Mouse (Mus musculus) forelimb bud, embryonic 11.5 days (tissue): ENCODE measurements around the gene Rbm3.
A peak's percentile ranks its signal among the peaks of the same experiment; 100 is the strongest.
"Not testable (repeated sequence)": the region's sequence is repeated elsewhere in the genome, so short reads cannot be mapped to it uniquely, and the experiment has no call there.

Source experiments
- DNase-seq: peaks from one replicate; pipeline ENCODE4 v3.0.0-alpha.2; 2012; ENCODE audit warnings: low read depth, low spot score

Rbm3 gene

DNA sequence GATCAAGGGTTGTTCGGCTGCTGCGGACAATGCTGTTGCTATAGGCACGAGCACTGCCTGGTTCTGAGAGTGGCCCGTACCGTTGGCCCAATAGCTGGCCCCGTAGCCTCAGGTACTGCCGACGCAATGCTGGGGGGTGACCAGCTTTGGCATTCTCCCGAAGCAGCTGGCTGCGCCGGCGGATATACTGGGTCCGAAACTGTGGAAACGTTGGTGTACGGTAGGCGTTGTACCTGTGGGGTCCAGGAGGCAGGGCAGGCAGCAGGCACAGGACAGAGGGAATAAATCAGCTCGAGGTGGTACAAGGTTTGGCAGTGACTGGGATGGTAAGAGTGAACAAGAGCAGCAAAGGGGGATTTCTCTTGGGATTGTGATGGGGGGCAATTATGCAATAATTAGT lies 14.3 kb downstream of the Rbm3 start:
- no peak for DNase-seq

DNA sequence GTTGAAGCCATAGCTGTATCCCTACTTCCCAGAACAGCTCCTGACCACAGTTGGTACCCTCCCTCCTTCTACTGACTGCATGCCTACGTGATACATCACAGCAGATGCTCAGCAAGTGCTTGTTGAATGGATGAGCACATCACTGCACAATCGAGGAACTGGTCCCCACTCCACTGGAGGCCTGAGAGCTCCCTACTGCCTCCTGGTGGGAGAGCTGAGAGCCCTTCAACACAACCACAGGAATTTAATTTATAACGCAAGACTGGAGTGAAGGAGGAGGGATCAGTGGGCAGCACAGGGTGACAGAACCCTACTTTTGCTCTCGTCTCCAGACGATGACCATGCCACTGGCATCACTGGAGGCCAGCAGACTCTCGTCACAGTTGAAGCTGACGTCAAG lies 20.4 kb downstream of the Rbm3 start:
- DNase-seq, result no peak

DNA sequence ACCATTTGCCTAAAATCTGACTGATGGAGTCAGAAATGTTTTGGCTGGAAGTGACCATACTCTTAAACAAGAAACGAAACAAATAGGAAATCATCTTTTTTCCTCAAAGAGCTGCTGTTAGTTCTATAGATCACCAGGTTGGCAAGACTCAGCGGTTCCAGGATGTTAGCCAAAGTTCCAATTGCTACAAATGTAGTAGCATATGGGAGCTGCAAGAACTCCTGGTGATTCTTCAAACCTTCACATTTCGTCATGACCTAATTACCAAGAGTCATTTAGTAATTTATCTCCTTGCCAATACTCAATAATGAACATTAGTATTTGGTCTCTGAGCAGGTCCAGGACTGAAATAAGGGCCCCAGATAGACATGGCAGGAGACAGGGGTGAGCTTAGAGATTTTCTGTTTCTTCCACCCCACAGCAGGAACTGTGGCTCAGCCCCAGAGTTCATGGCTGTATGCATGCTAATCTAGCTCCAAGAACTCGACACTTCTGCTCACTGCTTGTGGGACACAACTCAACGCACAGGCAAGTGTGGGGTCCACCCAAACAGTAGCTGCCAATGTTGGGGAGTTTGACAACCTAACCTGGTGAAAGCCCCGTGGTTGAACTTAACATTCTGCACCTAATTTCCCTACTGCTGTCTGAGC lies 21.7 kb downstream of the Rbm3 start:
- no peak for DNase-seq

DNA sequence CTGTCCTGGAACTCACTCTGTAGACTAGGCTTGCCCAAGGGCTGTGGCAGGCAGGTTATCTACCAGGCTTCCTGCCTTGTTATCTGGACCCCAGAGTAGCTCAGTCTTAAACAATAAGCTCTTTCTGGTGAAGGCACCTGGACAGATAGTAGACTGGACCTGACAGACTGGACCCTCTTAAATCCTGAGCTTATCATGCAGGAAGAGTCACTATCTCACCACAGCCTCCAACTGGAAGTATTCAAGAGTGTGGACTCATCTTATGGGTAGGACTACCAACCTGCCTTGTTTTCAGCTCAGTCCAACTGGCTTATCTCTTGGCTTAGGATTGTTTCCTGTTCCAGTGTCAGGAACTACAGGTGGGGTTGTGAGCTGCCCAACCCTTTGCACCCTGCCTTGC lies 28.4 kb downstream of the Rbm3 start:
- DNase-seq, result no peak

DNA sequence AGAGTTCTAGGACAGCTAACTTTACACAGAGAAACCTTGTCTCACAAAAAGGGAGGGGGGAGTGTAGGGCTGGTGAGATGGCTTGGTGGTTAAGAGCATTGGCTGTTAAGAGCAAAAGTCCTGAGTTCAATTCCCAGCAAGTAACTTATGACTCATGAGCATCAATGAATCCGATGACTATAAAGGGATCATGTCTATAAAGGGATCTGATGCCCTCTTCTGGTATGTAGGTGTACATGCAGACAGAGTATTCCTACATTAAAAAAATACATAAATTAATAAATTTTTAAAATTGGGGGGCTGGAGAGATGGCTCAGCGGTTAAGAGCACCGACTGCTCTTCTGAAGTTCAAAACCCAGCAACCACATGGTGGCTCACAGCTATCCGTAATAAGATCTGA lies 30.4 kb downstream of the Rbm3 start:
- no peak for DNase-seq

DNA sequence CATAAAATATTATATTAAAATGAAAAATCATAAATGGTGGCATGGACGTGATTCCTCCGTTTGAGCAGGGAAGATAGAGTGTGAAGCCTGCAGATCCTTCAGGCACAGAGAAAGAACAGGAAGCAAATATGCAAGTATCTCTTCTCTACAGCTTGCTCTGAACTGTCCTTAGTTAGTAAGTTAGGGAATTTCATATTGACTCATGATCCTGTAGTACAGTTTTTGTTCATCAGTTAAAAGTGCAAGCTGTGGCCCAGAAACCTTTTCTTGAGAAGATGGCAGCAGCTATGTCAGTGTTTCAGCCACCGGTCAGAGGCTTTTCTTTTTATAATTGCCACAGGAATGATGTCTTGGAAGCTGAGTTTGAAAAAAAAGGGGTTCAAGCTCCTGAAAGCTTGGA lies 40.7 kb downstream of the Rbm3 start:
- DNase-seq, result no peak

DNA sequence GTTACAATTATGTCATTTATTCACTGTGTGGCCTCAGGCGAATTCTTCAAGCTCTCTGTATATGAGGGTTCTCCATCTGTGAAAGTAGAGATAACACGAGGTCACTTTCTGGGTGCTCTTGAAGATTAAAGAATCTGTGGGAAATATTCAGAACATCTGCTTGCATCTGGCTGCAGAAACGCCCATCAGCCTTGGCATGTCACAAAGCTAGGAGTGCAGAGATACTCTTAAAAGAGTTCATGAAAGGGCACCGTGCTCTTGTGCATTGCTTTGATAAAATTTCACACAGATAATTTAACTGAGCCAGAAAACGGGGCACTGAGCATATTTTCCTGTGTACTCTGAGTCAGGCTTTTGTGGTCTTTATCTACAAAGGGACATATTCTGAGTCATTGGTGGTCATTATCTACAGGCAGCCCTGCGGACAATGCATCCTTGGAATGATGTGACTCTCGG lies 43.4 kb downstream of the Rbm3 start:
- no peak for DNase-seq

DNA sequence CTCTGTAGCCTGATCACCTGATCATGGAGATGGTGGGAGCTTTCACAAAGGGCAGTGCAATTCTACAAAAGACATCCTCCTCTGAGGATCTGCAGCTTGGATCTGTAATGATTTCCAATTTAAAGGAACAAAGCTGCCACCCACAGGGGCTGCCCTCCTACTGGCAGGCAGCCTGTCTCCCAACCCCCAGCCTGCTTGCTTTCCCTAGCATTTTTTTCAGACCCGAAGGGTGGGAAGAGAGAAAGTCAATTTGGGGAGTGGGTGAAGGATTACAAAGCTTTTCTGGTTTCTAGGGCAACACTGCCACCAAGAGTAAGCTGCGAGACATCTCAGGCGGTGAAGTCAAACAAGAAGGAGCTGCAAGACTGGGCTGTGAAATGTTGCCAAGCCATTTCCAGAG lies 44.7 kb downstream of the Rbm3 start:
- DNase-seq, result peak; percentile 84

DNA sequence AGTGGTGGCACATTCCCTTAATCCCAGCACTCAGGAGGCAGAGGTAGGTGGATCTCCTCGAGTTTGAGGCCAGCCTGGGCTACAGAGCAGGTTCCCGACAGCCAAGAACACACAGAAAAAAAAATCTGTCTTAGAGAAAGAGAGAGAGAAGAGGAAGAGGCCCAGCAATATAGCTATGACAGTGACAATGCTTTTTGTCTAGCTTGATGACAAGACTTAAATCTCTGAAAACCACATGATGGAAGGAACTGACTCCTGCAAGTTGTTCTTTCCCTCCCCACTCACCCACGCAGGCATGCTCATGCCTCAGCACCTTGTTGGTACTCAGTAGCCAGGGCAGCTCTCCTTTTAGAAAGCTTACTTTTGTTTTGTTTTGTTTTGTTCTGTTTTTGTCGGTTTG lies 46.2 kb downstream of the Rbm3 start:
- no peak for DNase-seq

DNA sequence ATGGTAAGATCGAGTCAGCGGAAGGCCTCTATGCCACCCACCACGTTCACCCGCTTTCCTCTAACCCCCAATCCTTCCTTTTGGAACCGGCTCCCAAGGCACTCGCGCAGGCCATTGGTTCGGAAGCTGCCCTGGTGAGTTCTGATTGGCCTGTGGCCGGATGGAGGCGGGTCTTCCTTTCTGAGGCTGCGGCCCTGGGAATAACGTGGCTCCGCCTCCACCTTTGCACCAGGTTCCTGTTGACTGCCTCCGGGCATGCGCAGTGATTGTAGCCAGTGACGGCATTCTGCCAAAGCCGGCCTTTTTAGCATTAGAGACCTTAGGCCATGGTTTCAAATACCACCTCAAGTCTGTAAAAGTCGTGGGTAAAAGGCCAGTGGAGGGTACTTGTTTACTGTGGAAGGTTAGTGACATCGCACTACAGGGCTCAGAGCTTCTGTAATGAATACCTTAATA lies 48.9 kb downstream of the Rbm3 start:
- DNase-seq, result peak; percentile 94

DNA sequence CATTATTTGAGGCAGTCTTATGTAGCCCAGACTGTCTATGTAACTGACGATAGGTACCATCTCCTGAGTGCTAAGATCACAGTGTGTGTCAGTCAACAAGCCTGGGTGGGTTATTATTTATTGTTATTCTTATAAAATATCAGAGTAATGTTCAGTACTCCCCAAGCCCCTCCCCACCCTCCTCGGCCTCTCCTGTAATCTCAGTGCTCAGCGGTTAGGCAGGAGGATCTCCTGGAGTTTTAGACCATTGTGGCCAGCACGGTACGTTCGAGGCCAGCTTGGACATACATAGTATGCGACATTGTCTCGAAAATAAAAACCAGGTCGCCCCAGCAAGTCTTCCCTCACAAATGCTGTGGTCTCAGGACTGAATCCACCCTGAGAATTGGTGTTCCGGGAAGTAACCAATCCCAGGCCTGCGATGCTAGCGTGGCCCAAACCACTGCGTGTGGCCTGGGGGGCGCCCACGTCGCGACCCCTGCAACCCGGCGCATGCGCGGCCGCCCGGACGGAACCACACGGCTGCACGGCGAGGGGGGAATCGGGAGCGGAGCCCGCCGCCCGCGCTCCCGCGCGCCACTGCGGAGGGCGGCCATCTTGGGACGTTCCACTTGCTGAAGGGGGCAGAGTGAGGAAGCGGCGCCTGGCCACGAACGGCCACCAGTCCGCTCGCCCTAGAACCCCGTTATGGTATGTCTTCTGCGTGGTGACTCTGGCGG lies 49.5 kb downstream of the Rbm3 start:
- not testable (repeated sequence) for DNase-seq

DNA sequence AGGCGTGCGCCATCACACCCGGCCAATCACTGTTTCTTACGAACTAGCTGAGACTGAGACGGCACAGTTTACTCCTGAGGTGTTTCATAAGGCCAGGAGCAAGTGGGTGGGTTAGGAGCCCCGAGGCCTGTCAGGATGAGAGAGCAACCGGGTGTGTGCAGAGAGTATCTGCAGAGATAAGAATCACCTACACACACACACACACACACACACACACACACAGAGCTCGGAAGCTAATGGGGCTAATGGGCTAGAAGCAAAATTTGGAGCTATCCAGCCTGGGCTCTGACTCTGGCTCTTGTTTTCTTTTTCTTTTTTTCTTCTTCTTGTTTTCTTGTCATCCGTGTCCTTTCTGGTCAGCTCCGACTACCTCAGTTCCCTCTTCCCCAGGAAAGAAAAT lies 50.1 kb downstream of the Rbm3 start:
- DNase-seq, result no peak

DNA sequence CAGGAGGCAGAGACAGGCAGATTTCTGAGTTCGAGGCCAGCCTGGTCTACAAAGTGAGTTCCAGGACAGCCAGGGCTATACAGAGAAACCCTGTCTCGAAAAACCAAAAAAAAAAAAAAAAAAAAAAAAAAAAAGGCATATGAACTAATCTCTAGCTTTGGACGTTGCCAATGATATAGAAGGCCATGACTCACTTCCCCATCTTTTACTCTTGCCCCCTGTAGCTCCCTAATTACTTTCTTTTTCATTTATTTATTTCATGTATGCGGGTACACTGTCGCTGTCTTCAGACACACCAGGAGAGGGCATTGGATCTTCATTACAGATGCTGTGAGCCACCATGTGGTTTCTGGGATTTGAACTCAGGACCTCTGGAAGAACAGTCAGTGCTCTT lies 54.7 kb downstream of the Rbm3 start:
- DNase-seq, result not testable (repeated sequence)

DNA sequence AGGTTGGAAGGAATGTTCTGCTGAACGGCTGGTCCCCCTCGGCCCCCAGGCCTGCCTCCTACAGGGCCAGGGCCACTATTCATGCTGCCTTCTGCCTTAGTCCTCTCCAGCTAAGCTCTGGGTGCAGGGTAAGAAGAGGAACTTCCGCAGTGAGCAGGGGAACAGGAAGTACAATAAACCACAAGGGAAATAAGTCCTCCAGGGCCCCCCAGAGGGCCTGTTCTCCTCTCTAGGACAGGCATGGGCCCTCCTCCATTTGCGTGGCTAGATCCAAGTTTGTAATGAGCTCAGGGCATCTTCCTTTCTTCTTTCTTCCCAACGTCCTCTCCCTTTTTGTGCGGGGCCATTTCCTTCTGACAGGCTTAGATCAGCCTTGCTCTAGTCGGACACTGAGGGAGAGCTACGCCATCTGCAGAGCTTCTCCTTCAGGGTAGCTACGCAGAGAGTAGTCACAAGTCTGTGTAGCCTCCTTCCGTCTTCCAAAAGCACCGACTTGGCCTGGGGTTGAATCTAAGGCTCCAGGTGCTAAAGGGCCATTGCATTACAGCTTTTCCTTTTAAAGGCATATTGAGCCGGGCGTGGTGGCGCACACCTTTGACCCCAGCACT lies 55.2 kb downstream of the Rbm3 start, which contains the start of gene Was:
Gene Was, minus strand, starts transcription at position 153 of the 608 bp plus-strand sequence.
- DNase-seq, result no peak

DNA sequence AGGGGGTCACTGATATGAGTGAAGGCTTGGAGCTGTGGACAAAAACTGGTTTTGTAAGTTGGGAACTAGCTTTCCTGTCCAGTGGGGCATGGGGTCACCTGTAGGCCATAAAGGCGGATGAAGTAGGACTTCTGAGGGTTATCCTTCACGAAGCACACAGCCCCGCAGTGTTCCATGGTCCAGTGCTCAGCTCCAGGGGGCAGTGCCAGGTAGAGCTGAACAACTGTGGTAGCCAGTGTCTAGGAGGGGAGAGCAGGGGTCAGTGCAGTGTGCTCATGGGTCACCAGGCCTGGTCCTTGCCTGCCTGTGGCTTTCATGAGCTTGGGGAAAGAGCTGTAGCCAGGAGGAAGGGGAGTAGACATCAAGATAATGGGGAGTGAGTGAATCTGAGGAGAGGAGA lies 55.9 kb downstream of the Rbm3 start:
- DNase-seq, result no peak
